Mouse (Mus musculus): ENCODE measurements around the gene Rabl2.

Gene Rabl2

DNA sequence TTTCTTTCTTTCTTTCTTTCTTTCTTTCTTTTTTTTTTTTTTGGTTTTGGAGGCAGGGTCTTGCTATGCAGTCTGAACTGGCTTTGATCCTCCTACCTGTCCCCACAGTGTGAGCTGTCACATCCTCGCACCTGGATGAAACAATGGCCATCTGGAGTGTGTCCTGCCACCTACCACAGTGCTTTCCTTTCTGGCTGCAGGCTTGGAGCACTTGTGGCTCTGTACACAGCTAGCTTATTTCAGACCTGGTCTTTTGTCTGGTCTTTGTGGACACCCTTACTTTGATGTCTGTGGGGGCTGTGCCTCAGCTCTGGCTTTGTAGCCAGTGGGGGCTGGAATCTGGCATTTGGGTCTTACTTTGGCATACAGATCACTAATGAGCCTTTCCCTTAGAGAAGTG, 40.0 kb downstream of the Rabl2 start:
- DNase-seq (ENCODE audit: low read depth, low spot score), result no peak

DNA sequence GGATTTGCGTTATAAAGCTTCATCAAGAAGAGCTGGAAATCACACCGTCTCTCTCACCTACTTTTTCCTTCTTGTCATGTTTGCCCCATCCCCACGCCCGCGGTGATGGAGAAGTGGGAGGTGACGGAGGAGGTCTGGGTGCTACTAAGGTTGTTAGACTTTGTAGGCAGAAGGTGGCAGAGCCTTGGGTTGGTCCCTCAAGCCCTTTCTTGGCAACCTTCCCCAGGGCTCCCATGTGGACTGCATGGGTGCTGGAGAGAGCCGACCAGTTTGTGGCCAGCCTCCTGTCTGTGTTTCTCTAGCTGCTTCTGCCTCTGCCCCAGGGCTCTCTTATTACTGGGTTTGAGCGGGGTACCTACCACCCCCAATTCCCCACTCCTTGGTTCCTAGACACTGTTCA, 41.2 kb downstream of the Rabl2 start:
- DNase-seq (ENCODE audit: low read depth, low spot score), result no peak

- DNase-seq (ENCODE audit: low read depth, low spot score), result no peak
These were observed 42.9 kb downstream of the Rabl2 start for GRCm38 (mm10) chr15:89548837-89549236.

GRCm38 (mm10) chr15:89547824-89548601, 43.7 kb downstream of the Rabl2 start:
- DNase-seq (ENCODE audit: low read depth, low spot score), result no peak

GRCm38 (mm10) chr15:89547321-89547720, 44.4 kb downstream of the Rabl2 start:
- no peak for DNase-seq (ENCODE audit: low read depth, low spot score)

- no peak for DNase-seq (ENCODE audit: low read depth, low spot score)
These were observed 47.6 kb downstream of the Rabl2 start for GRCm38 (mm10) chr15:89544171-89544570.

- DNase-seq (ENCODE audit: low read depth, low spot score), result no peak
These were observed 57.9 kb downstream of the Rabl2 start for GRCm38 (mm10) chr15:89533843-89534207.

GRCm38 (mm10) chr15:89532924-89533842, 58.5 kb downstream of the Rabl2 start:
- no peak for DNase-seq (ENCODE audit: low read depth, low spot score)

All from CD4-positive, CD25-positive, alpha-beta regulatory T cell, adult 2 months (primary cell).